Mouse (Mus musculus): Measurements from ENCODE around the gene Uggt2. TPM values are rescaled to one million over a fixed set of nuclear protein-coding genes. Genes with fewer than 3 reads are reported as not detected.

The Uggt2 gene
- polyA plus RNA-seq (2014; fragmentation: Illumina TruSeq; extraction: RNeasy Lipid Tissue Mini Kit (QIAGEN cat#74804); ENCODE audit: low read depth, low replicate concordance) = 26.7 TPM

GRCm38 (mm10) chr14:119098851-119099569 is at the start of gene Uggt2:
Gene Uggt2 (minus strand): TSS chr14:119099430.

GRCm38 (mm10) chr14:119137906-119138785 is 38.9 kb upstream of the Uggt2 start, which contains the start of gene Hs6st3:
Gene Hs6st3 (plus strand): TSS chr14:119138341.

GRCm38 (mm10) chr14:118937533-118938492 is 161.4 kb downstream of the Uggt2 start, which contains the start of gene Dnajc3:
Gene Dnajc3 (plus strand): TSS chr14:118937976.

Other genes starting within 250 kb of the Uggt2 start
- 11.3 TPM for gene Dzip1, start 174.0 kb downstream of the Uggt2 start, polyA plus RNA-seq (2014; fragmentation: Illumina TruSeq; extraction: RNeasy Lipid Tissue Mini Kit (QIAGEN cat#74804); ENCODE audit: low read depth, low replicate concordance)
- gene Dnajc3, start 161.5 kb downstream of the Uggt2 start, polyA plus RNA-seq (2014; fragmentation: Illumina TruSeq; extraction: RNeasy Lipid Tissue Mini Kit (QIAGEN cat#74804); ENCODE audit: low read depth, low replicate concordance) = 180 TPM
- gene Hs6st3, start 38.9 kb upstream of the Uggt2 start, polyA plus RNA-seq (2014; fragmentation: Illumina TruSeq; extraction: RNeasy Lipid Tissue Mini Kit (QIAGEN cat#74804); ENCODE audit: low read depth, low replicate concordance) = not detected

Data from adrenal gland, adult 10 weeks (tissue).